12 mouse cellular contexts compared by ENCODE assay signal in the genomic region with DNA sequence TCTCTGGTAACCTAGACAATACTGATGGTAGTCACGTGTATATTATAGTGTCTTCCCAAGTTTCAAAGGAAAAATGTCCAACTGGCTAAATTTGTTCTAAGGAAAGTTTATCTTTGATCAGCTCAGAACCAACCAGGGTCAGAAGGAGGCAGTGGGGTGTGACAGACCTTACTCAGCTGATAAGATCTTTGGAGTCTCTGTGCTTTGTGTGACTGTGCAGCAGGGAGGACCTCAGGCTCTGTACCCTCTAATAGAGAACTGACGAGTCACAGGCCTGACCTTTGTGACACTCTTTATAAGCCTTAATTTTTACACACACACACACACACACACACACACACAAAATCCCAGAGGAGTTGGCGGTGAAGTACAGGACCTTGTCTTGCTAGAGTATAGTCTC.
"Had no signal": no experiment of that assay in that cellular context is flagged by ENCODE, and none has a peak within 500 bp of the region (broad histone marks: within the 10 kb centered on the region; RNA-seq: fewer than 3 reads in every experiment).

No protein-coding gene starts in this region.

- H3K4me1 ChIP-seq: liver, embryonic 13.5 days had no signal

- H3K9me3 ChIP-seq: liver, embryonic 13.5 days had no signal

- H3K4me3 ChIP-seq: left cerebral cortex, adult 2 months; liver, embryonic 13.5 days had no signal

- DNase-seq: kidney, postnatal 14 days; layer of hippocampus, postnatal 36 days; liver, embryonic 13.5 days; lung, adult 2 months; lung, postnatal 14 days; lung, postnatal 4 days; midbrain, embryonic 14.5 days; thymus, adult 18-20 months; thymus, postnatal 36 days had no signal

- H3K4me2 ChIP-seq: liver, embryonic 13.5 days; midbrain, embryonic 11.5 days had no signal

- H3K27me3 ChIP-seq: liver, embryonic 13.5 days had no signal

- H3K9ac ChIP-seq: liver, embryonic 13.5 days had no signal

- H3K36me3 ChIP-seq: liver, embryonic 13.5 days had no signal

- ATAC-seq: hindbrain, embryonic 16.5 days had no signal

- H3K27ac ChIP-seq: left cerebral cortex, adult 2 months; liver, embryonic 13.5 days had no signal
